In the genomic region with DNA sequence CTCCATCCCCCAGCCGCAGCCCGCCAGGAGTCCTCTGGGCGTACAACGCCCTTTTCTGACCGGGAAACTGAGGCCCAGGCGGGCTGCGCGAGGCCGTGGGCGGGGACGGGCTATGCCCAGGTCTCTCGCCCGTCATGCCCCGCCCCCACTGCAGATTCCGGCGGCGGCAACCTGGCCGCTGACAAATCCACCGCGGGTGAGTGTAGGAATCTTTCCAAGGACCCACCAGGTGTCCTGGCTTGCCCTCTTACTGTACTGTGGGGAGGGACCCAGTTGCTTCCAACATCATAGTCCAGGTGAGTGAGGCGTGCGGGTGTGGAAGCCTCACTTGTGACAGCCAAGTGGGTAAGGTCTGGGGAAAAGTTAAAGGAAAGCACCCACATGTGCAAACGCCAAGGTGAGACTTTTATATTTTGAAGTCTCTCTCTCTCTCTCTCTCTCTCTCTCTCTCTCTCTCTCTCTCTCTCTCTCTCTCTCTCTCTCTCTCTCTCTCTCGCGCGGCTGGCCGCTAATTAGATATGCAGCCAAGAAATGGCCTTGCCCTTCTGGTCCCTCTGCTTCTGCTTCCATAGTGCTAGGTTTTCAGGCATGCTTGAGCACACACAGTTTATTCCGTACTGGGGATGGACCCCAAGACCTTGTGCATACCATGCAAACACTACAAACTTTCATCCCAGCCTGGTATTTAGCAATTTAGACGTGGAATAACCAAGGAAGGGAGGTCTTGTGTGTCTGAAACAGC, we compare ENCODE assay signal across 8 mouse cellular contexts. TPM values are rescaled to one million over a fixed set of nuclear protein-coding genes. Genes with fewer than 3 reads are reported as not detected.
A peak's percentile ranks its signal among the peaks of the same experiment; 100 is the strongest.
DNase-seq lines count a peak whose midpoint lies in the region; ATAC-seq and TF ChIP-seq lines count a peak whose summit lies in the region.

No protein-coding gene starts in this region.

- no peaks in the 10 kb centered on the region for H3K9me3 ChIP-seq in embryonic facial prominence, embryonic 14.5 days (ENCODE audit: control insufficient read depth, low read length)
- H3K9me3 ChIP-seq in heart, postnatal 0 days (replicated peaks; ENCODE audit: control insufficient read depth, low read length): no peaks in the 10 kb centered on the region

- H3K27me3 ChIP-seq in embryonic facial prominence, embryonic 14.5 days (replicated peaks; ENCODE audit: control insufficient read depth, insufficient read depth, low read length): no peaks in the 10 kb centered on the region
- H3K27me3 ChIP-seq in heart, postnatal 0 days (ENCODE audit: control insufficient read depth, insufficient read depth, low read length): no peaks in the 10 kb centered on the region

- H3K4me3 ChIP-seq in embryonic facial prominence, embryonic 14.5 days (ENCODE audit: low read depth, low read length): peak overlapping the region; percentile 83
- peak overlapping the region; percentile 84 for H3K4me3 ChIP-seq in heart, postnatal 0 days (ENCODE audit: low read depth, low read length)

- peak overlapping the region; percentile 89 for H3K9ac ChIP-seq in embryonic facial prominence, embryonic 14.5 days (ENCODE audit: low read depth, low read length)
- H3K9ac ChIP-seq in heart, postnatal 0 days (replicated peaks; ENCODE audit: low read depth, low read length): peak overlapping the region; percentile 77

- peaks cover 27% of the 10 kb centered on the region for H3K36me3 ChIP-seq in embryonic facial prominence, embryonic 14.5 days (ENCODE audit: control insufficient read depth, insufficient read depth, low read length)
- peaks cover 28% of the 10 kb centered on the region for H3K36me3 ChIP-seq in heart, postnatal 0 days (replicated peaks; ENCODE audit: control insufficient read depth, insufficient read depth, low read length)

- TF ChIP-seq CTCF in heart, postnatal 0 days (IDR thresholded peaks at IDR 0.05; ENCODE audit: low read depth): no peak

- H3K27ac ChIP-seq in embryonic facial prominence, embryonic 14.5 days (replicated peaks; ENCODE audit: low read depth, low read length): peak overlapping the region; percentile 91
- peak overlapping the region; percentile 69 for H3K27ac ChIP-seq in heart, postnatal 0 days (ENCODE audit: low read depth)

- DNase-seq in ES-CJ7 (ENCODE audit: low read depth, low spot score): peak; percentile 33
- DNase-seq in adrenal gland, postnatal 25 days: peak; percentile 78
- peak; percentile 29 for DNase-seq in embryonic facial prominence, embryonic 14.5 days (ENCODE audit: low spot score)
- peak; percentile 6 for DNase-seq in heart, postnatal 0 days (ENCODE audit: low spot score)
- DNase-seq in kidney, postnatal 25 days: peak; percentile 76 to 83
- DNase-seq in lung, postnatal 14 days: peak; percentile 65
- DNase-seq in right cerebral cortex, postnatal 36 days (ENCODE audit: low spot score in 2 of 2): peak; percentile 30 to 37

- under 1% methylated on average over 29 of the region's 29 CpGs for WGBS in embryonic facial prominence, embryonic 14.5 days
- under 1% methylated on average over 29 of the region's 29 CpGs for WGBS in heart, postnatal 0 days

- H3K4me1 ChIP-seq in embryonic facial prominence, embryonic 14.5 days (ENCODE audit: control insufficient read depth, insufficient read depth, low read length): peaks cover 18% of the 10 kb centered on the region
- H3K4me1 ChIP-seq in heart, postnatal 0 days (ENCODE audit: control insufficient read depth, insufficient read depth): peaks cover 12% of the 10 kb centered on the region; the same call in 1 of the 2 replicates

- TF ChIP-seq EP300 in heart, postnatal 0 days (IDR thresholded peaks at IDR 0.05; ENCODE audit: low read depth): no peak

- peak overlapping the region; percentile 67 for H3K4me2 ChIP-seq in embryonic facial prominence, embryonic 14.5 days (ENCODE audit: low read depth, low read length)
- H3K4me2 ChIP-seq in heart, postnatal 0 days (ENCODE audit: low read depth, low read length): peak overlapping the region; percentile 91

- ATAC-seq in embryonic facial prominence, embryonic 14.5 days (ENCODE audit: low read depth): peak; percentile 51
- ATAC-seq in heart, postnatal 0 days (ENCODE audit: insufficient read depth, low read depth): peak; percentile 51
- no peak for ATAC-seq in monocyte, adult 5-6 weeks (replicated peaks; ENCODE audit: insufficient number of reproducible peaks, low FRiP score, low TSS enrichment, poor library complexity, severe bottlenecking)

RNA-seq across cellular contexts. Expression of a gene that starts 0.6 kb away (rescaled TPM):
- 12.8 and 13.1 TPM in 2 replicates for total RNA-seq in adrenal gland, postnatal 25 days (2021)
- polyA plus RNA-seq in embryonic facial prominence, embryonic 14.5 days (2014; fragmentation: Nextera tagmentation; extraction: Ambion mirVana): 9.4 and 10.9 TPM in 2 replicates
- total RNA-seq in heart, postnatal 0 days (2014; rRNA removed; ENCODE audit: low replicate concordance): 2.9 and 10.9 TPM in 2 replicates
- polyA plus RNA-seq in heart, postnatal 0 days (2015; fragmentation: Nextera tagmentation; extraction: Ambion mirVana): 3.7 and 4.2 TPM in 2 replicates
- total RNA-seq in monocyte, adult 5-6 weeks (2017): 0.96 to 4.5 TPM (median 1.9 TPM) in 3 replicates

RNA-seq across cellular contexts. Expression of a gene that starts 11.4 kb away (rescaled TPM):
- total RNA-seq in adrenal gland, postnatal 25 days (2021): 8.0 and 9.0 TPM in 2 replicates
- polyA plus RNA-seq in embryonic facial prominence, embryonic 14.5 days (2014; fragmentation: Nextera tagmentation; extraction: Ambion mirVana): 2.5 and 3.8 TPM in 2 replicates
- total RNA-seq in heart, postnatal 0 days (2014; rRNA removed; ENCODE audit: low replicate concordance): 2.5 and 6.2 TPM in 2 replicates
- 3.1 and 3.3 TPM in 2 replicates for polyA plus RNA-seq in heart, postnatal 0 days (2015; fragmentation: Nextera tagmentation; extraction: Ambion mirVana)
- total RNA-seq in monocyte, adult 5-6 weeks (2017): 0.43 to 1.3 TPM (median 1.0 TPM) in 3 replicates

RNA-seq across cellular contexts. Expression of a gene that starts 31.7 kb away (rescaled TPM):
- total RNA-seq in adrenal gland, postnatal 25 days (2021): 6.2 TPM in 1 of 2 replicates, not detected in the other
- polyA plus RNA-seq in embryonic facial prominence, embryonic 14.5 days (2014; fragmentation: Nextera tagmentation; extraction: Ambion mirVana): not detected in 2 replicates
- total RNA-seq in heart, postnatal 0 days (2014; rRNA removed; ENCODE audit: low replicate concordance): not detected in 2 replicates
- not detected in 2 replicates for polyA plus RNA-seq in heart, postnatal 0 days (2015; fragmentation: Nextera tagmentation; extraction: Ambion mirVana)
- 1.6 TPM in 1 of 3 replicates, not detected in the others for total RNA-seq in monocyte, adult 5-6 weeks (2017)

RNA-seq across cellular contexts. Expression of a gene that starts 32.6 kb away (rescaled TPM):
- total RNA-seq in adrenal gland, postnatal 25 days (2021): 273 and 297 TPM in 2 replicates
- polyA plus RNA-seq in embryonic facial prominence, embryonic 14.5 days (2014; fragmentation: Nextera tagmentation; extraction: Ambion mirVana): 321 and 352 TPM in 2 replicates
- 279 and 309 TPM in 2 replicates for total RNA-seq in heart, postnatal 0 days (2014; rRNA removed; ENCODE audit: low replicate concordance)
- polyA plus RNA-seq in heart, postnatal 0 days (2015; fragmentation: Nextera tagmentation; extraction: Ambion mirVana): 67.8 and 69.9 TPM in 2 replicates
- total RNA-seq in monocyte, adult 5-6 weeks (2017): 150 to 169 TPM (median 158 TPM) in 3 replicates

RNA-seq across cellular contexts. Expression of a gene that starts 39.1 kb away (rescaled TPM):
- total RNA-seq in adrenal gland, postnatal 25 days (2021): 0.18 and 0.29 TPM in 2 replicates
- 0.43 and 0.49 TPM in 2 replicates for polyA plus RNA-seq in embryonic facial prominence, embryonic 14.5 days (2014; fragmentation: Nextera tagmentation; extraction: Ambion mirVana)
- total RNA-seq in heart, postnatal 0 days (2014; rRNA removed; ENCODE audit: low replicate concordance): not detected in 2 replicates
- 0.14 and 0.19 TPM in 2 replicates for polyA plus RNA-seq in heart, postnatal 0 days (2015; fragmentation: Nextera tagmentation; extraction: Ambion mirVana)
- 0.53 TPM in 1 of 3 replicates, not detected in the others for total RNA-seq in monocyte, adult 5-6 weeks (2017)

Comparison
In these comparisons a context has a peak if more than half of its experiments do, and no peak if none do; other contexts are left out.
1. DNase-seq: peak in every context shown above with its lines; median percentile 80 in kidney, postnatal 25 days; 78 in adrenal gland, postnatal 25 days; 65 in lung, postnatal 14 days; 34 in right cerebral cortex, postnatal 36 days; 33 in ES-CJ7; 29 in embryonic facial prominence, embryonic 14.5 days; 6 in heart, postnatal 0 days.